Mouse (Mus musculus): ENCODE results near the gene Ugp2.

Ugp2 gene

GRCm38 (mm10) chr11:21371122-21371806 is at the start of gene Ugp2:
Gene Ugp2 (minus strand): TSS chr11:21371201.
- DNase-seq (ENCODE audit: low spot score in 2 of 2): peak; percentile 97 to 98

GRCm38 (mm10) chr11:21414911-21415381 is 43.9 kb upstream of the Ugp2 start:
- DNase-seq (ENCODE audit: low spot score in 2 of 2): no peak

DNA sequence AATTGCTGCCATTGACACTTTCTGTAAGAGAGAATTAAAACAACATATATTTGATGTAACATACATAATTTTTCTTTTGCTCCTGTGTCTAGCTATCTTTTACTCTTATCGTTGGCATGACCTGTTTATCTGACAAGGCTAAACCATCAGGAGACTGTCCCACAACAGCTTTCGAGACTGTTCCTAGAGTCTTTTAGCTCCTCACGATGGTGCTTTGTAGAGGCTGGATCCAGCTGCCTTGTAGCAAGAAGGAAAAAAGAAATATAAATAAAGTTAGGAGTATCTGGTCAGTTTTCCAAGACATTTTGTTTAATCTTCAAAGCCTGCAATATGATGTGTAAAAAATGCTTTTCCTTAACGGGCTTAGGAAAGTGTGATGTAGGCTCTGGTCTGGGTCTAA is 35.7 kb upstream of the Ugp2 start:
- DNase-seq (ENCODE audit: low spot score in 2 of 2): no peak

DNA sequence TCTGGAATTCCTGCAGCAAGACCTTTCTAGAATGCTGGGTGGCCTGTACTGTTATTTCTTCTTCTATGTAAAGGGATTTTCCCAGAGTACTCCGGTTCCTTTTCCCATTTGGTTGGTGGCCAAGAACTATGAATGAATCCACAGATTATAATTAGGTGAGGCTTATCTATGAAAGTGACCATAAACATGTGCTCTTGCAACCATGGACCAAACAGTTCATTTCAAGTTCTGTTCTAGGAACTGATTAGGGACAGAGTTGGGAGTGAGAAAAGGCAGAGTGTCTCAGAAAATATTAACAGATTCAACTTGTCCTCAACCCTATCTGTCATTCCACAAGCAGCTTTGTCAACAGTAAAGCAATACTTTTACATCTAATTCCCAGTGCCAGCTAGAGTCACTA is 35.1 kb upstream of the Ugp2 start:
- DNase-seq (ENCODE audit: low spot score in 2 of 2): no peak

- no peak for DNase-seq (ENCODE audit: low spot score in 2 of 2)
These were observed 32.9 kb upstream of the Ugp2 start for GRCm38 (mm10) chr11:21403877-21404276.

GRCm38 (mm10) chr11:21402481-21403254 is 31.7 kb upstream of the Ugp2 start:
- DNase-seq (ENCODE audit: low spot score in 2 of 2): no peak

DNA sequence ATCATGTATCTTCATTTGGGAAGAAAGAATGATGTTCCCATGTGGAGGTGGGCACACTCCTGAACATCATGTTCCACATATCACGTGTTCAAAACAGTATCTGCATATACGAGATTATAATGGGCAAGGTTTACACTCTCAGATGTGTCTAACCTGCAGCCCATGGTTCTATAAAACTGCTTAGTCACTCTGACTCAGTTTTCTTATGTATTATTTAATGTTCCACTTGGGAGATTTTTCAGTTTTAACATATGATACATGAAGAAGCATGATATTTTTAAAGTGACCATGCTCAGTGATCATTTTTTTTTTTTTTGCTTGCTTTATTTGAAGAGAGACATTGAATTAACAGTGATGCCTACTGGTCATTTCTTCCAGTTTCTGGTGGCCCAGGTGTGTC is 30.2 kb upstream of the Ugp2 start:
- no peak for DNase-seq (ENCODE audit: low spot score in 2 of 2)

DNA sequence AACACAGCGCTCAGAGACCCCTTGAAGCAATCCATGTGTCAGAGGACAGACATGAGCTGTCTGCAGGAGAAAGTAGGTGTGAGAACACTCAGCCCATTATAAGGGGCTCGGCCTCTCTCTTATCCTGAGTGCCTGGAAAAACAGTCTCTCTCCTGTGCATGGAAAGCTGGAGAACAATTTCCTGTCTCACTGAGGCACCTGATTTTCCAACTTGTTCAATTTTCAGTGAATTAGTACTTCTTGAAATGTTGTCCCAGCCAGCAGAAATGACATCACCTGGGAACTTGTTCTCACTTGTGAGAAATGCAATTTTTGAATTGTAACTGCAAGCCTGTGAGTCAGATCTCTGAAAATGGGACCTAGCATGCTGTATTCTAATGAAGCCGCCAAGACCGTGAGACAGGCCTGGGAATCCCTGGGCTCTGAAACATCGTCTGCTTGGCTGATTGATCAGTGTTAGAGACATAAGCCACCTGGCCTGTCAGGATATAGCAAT is 28.2 kb upstream of the Ugp2 start:
- DNase-seq (ENCODE audit: low spot score in 2 of 2): no peak

DNA sequence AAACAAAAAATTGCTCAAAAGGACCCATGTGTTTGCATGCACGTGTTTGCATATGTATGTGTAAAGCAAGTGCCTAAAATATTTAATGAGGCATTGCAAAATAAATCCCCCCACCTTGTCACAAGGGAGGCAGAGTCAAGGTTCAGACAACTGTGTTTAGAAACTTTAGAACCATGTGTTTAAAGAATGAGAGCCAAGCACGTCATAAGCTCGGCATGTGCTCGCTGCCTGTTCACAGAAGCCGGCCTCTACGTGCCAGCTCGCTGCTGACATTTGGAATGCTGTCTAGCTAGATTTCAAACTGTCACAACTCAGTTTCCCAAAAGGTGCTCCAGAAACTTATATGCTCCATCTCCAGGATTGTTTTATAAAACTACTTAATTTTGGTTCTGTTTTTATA is 27.5 kb upstream of the Ugp2 start:
- DNase-seq (ENCODE audit: low spot score in 2 of 2): no peak

- no peak for DNase-seq (ENCODE audit: low spot score in 2 of 2)
These were observed 15.8 kb upstream of the Ugp2 start for GRCm38 (mm10) chr11:21386790-21387189.

- DNase-seq (ENCODE audit: low spot score in 2 of 2): no peak
These were observed 3.1 kb upstream of the Ugp2 start for GRCm38 (mm10) chr11:21374096-21374495.

GRCm38 (mm10) chr11:21370399-21371121 is 441 bp downstream of the Ugp2 start:
- DNase-seq (ENCODE audit: low spot score in 2 of 2): peak; percentile 56

DNA sequence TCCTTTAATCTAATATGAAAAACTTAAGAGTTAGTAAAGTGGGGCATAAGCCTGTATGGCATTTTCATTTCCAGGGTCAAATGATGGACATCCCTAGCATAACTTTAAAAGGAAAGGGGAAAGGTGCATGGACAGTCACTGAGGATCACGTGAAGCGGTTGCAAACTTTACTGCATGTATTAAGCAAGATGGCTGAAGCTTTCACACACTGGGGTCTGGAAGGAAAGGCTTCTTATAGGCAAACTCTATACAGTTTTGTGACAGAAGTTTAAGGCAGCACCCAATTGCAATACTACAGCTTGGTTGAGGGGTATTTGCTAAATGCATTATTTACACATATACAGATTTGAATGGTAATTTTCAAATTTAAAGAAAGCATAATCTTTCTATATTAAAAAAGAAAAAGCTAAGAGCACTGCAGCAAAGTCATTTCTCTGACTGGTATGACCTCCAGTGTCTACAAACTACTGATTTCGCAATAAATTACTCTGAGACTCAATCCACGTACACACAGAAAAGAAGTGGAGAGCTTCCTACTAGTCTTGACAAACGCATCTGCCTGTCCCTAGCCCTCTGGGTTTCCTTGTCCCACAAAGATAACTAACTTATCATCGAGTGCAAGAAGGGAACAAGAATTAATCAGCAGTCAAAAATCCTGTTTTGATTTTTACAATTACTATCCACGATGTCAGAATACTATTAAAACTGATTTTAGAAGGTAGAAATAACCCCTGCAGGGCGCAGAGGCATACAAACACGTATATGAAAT is 1.6 kb downstream of the Ugp2 start:
- DNase-seq (ENCODE audit: low spot score in 2 of 2): no peak

DNA sequence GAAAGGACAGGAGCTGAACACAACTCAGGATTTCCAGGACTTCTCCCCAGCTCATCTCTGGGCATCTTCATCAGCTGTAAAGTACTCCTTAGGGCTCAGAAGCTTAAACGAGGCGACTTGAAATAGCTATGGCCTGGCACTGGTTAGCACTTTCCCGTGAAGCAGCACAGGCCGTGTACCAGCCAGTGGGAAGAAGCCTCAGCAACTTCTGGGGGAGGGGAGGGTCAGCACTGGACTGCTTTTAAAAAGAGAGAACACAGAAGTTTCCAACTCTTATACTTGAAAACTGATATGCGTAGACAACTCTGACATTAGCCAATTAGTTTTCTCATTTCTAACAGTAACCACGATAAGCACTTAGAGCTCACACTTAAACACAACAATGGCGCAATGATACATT is 2.5 kb downstream of the Ugp2 start:
- no peak for DNase-seq (ENCODE audit: low spot score in 2 of 2)

DNA sequence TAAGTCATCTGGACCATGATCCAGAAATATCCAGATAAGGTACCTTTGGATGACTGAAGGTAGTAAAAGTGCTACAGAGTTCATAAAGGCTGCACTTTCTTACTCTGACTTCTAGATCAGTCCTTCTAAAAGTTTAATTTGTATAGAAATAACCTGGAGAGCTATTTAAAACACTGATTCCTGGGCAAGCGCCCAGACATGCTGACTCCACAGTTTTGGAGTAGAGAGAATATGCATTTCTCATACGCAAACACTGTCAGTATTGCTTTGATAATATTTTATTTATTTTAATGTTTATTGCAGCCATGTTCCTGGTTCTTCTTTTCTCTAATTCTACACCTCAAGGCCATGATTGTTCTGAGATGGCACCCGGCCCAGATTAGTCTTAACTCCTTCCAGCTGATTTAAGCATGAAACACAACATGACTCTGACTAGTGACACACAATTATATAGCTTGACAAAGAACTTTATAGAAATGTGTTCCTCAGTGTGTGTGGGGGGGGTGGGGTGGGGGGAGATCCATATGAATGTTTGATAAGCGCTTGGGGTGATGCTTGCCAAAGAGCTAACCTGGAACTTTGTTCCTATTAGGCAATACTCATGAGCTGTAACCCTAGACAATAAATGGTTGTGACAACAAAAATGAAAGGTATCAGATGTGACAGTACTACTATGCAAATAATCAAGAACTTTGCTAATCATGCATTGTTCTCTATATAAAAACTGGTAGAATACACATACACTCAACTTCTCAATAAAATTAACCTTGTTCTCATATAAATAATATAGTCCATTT is 7.7 kb downstream of the Ugp2 start:
- no peak for DNase-seq (ENCODE audit: low spot score in 2 of 2)

GRCm38 (mm10) chr11:21351296-21351695 is 19.7 kb downstream of the Ugp2 start:
- DNase-seq (ENCODE audit: low spot score in 2 of 2): no peak

- no peak for DNase-seq (ENCODE audit: low spot score in 2 of 2)
These were observed 22.1 kb downstream of the Ugp2 start for GRCm38 (mm10) chr11:21348890-21349289.

- no peak for DNase-seq (ENCODE audit: low spot score in 2 of 2)
These were observed 25.0 kb downstream of the Ugp2 start for GRCm38 (mm10) chr11:21346020-21346419.

DNA sequence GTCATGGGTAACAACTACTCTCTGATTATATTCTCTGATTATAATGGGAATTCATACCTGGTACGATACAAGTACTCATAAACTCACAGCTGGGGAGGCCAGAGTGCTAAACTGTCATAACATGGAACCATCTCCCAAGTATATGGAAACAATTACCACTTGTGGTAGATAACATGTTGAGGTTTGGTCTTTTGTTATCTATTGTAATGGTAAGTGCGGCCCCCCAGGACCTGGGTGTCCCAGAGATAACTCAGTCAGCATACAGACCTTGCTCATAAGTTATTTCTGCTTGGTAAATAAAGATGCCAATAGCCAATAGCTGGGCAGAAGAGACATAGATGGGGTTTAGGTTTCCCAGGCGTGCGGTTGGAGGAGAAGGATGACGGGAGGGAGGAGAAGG is 27.5 kb downstream of the Ugp2 start:
- DNase-seq (ENCODE audit: low spot score in 2 of 2): no peak

DNA sequence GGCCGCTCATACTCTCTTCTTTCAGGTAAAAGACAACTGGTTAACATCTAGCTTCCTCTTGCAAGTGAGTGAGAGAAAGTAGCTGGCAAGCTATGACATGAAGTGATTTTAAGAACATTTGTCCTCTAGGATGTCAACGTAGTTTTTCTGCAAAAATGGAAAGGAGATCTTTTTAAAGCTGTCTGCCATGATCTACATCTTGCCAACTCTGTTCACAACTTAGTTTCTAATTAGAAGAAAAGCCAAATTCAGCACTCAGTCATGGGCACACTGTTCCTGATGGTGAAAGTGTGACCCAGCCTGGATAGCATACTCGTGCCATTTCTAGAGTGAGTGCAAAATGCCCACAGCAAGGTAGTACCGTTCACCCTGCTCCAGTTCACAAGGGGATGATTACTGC is 31.9 kb downstream of the Ugp2 start:
- peak in 1 of 2 experiments; percentile 45 for DNase-seq (ENCODE audit: low spot score in 2 of 2)

DNA sequence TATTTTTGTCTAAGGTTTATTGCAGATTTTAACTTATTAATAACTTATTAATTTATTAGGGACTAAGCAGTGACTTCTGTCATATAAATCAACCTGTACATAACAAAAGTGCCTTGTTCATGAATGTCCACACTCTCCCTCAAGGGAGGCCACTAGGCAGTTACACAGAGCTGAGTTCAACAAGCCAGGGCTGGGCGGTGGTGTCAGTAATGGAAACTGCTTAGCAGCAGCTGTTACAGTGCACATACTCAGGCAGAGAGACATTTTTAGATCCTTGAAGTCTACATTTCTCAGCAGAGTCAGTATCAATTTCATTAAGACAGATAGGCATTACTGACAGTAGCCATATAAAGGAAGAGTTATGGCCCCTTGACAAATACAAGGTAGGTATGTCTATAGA is 33.1 kb downstream of the Ugp2 start:
- DNase-seq (ENCODE audit: low spot score in 2 of 2): no peak

All from right cerebral cortex, postnatal 36 days (tissue).